Mouse (Mus musculus): Measurements from ENCODE around the gene 4930474N05Rik. TPM values are rescaled to one million over a fixed set of nuclear protein-coding genes. Genes with fewer than 3 reads are reported as not detected.

4930474N05Rik gene
- polyA plus RNA-seq, 1 experiment from 2014 or later: not detected

DNA sequence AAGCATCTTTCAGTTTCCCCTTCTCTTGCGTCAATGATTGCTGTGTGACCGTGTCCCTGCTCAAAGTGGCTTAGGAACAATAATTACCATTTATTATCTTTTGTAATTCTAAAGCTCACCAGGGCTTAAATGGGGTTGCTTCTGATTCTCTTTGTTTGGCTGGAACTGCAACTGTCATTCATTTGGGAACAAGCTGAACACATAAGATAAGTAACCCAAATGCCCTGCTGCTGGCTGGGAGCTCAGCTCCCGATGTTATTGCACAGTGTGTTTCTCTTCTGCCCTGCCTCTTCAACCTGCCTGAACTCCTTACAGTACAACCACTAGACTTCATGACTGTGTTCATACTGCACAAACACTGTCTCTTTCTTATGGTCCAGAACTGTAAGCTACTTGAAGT, 41.0 kb downstream of the 4930474N05Rik start:
- WGBS: 67% methylated on average over 3 of the region's 3 CpGs
- Histone ChIP-seq H3K4me1 (ENCODE audit: control insufficient read depth, insufficient read depth, low read length) (no peaks in the 10 kb centered on the region), H3K27me3 (ENCODE audit: control insufficient read depth, insufficient read depth, low read length) (no peaks in the 10 kb centered on the region), H3K4me2 (ENCODE audit: low read depth, low read length) (no peak overlapping the region), H3K9me3 (replicated peaks; ENCODE audit: control insufficient read depth, low read length) (no peaks in the 10 kb centered on the region), H3K27ac (replicated peaks; ENCODE audit: low read depth, low read length) (no peak overlapping the region), H3K36me3 (replicated peaks; ENCODE audit: control insufficient read depth, insufficient read depth, low read depth, low read length) (no peaks in the 10 kb centered on the region), H3K4me3 (ENCODE audit: low read depth, low read length) (no peak overlapping the region), H3K9ac (replicated peaks; ENCODE audit: low read length) (no peak overlapping the region)
- ATAC-seq (replicated peaks; ENCODE audit: insufficient number of reproducible peaks, low FRiP score, low TSS enrichment, low read depth): no peak
- DNase-seq (ENCODE audit: low spot score): no peak

GRCm38 (mm10) chr14:36137696-36138095, 43.0 kb downstream of the 4930474N05Rik start:
- H3K9ac ChIP-seq (replicated peaks; ENCODE audit: low read length): no peak overlapping the region
- 91% methylated on average over 4 of the region's 4 CpGs for WGBS
- ATAC-seq (replicated peaks; ENCODE audit: insufficient number of reproducible peaks, low FRiP score, low TSS enrichment, low read depth) (no peak), DNase-seq (ENCODE audit: low spot score) (no peak)
- no peak overlapping the region for H3K4me2 ChIP-seq (ENCODE audit: low read depth, low read length)
- no peaks in the 10 kb centered on the region for H3K36me3 ChIP-seq (replicated peaks; ENCODE audit: control insufficient read depth, insufficient read depth, low read depth, low read length)
- no peaks in the 10 kb centered on the region for H3K9me3 ChIP-seq (replicated peaks; ENCODE audit: control insufficient read depth, low read length)
- no peaks in the 10 kb centered on the region for H3K4me1 ChIP-seq (ENCODE audit: control insufficient read depth, insufficient read depth, low read length)
- H3K4me3 ChIP-seq (ENCODE audit: low read depth, low read length): no peak overlapping the region
- H3K27me3 ChIP-seq (ENCODE audit: control insufficient read depth, insufficient read depth, low read length): no peaks in the 10 kb centered on the region
- H3K27ac ChIP-seq (replicated peaks; ENCODE audit: low read depth, low read length): no peak overlapping the region

DNA sequence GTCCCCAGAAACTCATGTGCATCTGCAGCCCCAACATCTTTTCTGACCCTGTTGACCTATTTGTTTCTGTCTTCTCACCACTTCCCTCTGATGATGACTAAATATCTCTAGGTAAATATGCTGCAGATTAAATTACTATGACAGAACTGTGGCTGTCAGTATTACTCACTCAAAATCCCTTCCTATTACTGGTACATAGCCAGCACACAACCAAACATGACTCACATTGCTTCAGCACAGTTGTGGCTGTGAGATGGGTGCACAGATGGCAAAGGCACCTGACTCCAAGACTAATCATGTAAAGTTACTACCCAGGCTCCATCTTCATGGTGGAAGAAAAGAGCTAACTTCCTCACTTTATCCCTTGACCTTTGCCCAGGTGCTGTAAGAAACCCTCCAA, 50.5 kb downstream of the 4930474N05Rik start:
- ATAC-seq (replicated peaks; ENCODE audit: insufficient number of reproducible peaks, low FRiP score, low TSS enrichment, low read depth): no peak
- DNase-seq (ENCODE audit: low spot score): no peak
- Histone ChIP-seq H3K27ac (replicated peaks; ENCODE audit: low read depth, low read length) (no peak overlapping the region), H3K9me3 (replicated peaks; ENCODE audit: control insufficient read depth, low read length) (no peaks in the 10 kb centered on the region), H3K36me3 (replicated peaks; ENCODE audit: control insufficient read depth, insufficient read depth, low read depth, low read length) (no peaks in the 10 kb centered on the region), H3K4me2 (ENCODE audit: low read depth, low read length) (no peak overlapping the region), H3K27me3 (ENCODE audit: control insufficient read depth, insufficient read depth, low read length) (no peaks in the 10 kb centered on the region), H3K4me1 (ENCODE audit: control insufficient read depth, insufficient read depth, low read length) (no peaks in the 10 kb centered on the region), H3K9ac (replicated peaks; ENCODE audit: low read length) (no peak overlapping the region), H3K4me3 (ENCODE audit: low read depth, low read length) (no peak overlapping the region)
